Mouse (Mus musculus): Measurements from ENCODE around the gene Brwd1.

DNA sequence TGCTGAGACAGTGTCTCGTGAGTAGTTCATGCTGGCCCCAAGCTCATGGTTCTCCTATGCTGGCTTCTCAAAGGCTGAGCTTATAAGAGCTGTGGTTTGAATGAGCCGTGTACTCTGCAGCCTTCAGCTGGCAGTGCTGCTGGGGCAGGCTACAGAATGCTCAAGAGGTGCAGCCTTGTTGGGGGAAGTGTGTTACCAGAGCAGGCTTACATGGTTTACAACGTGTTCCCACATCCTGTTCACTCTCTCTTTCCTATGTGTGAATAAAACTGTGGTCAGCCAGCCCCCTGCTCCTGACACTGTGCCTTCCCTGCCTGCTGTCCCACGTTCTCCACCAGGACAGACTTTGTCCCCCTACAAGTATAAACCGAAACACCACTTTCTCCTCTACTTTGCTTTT lies 97.4 kb downstream of the Brwd1 start:
- TF ChIP-seq MAZ (IDR thresholded peaks at IDR 0.05; ENCODE audit: low read depth, low read length) (no peak), CTCF (conservative IDR thresholded peaks at IDR 0.05 in 1 of 2, IDR thresholded peaks at IDR 0.05 in 1 of 2; ENCODE audit: low read depth in 2 of 2, low read length in 2 of 2) (no peak)

Measured in CH12.LX (cell line).